Mouse (Mus musculus): ENCODE data around the gene Lpcat4. TPM values are rescaled to one million over a fixed set of nuclear protein-coding genes. Genes with fewer than 3 reads are reported as not detected.

Gene Lpcat4
- polyA plus RNA-seq (2015; fragmentation: Nextera tagmentation; extraction: Ambion mirVana), result 2.5 and 3.3 TPM in 2 replicates

DNA sequence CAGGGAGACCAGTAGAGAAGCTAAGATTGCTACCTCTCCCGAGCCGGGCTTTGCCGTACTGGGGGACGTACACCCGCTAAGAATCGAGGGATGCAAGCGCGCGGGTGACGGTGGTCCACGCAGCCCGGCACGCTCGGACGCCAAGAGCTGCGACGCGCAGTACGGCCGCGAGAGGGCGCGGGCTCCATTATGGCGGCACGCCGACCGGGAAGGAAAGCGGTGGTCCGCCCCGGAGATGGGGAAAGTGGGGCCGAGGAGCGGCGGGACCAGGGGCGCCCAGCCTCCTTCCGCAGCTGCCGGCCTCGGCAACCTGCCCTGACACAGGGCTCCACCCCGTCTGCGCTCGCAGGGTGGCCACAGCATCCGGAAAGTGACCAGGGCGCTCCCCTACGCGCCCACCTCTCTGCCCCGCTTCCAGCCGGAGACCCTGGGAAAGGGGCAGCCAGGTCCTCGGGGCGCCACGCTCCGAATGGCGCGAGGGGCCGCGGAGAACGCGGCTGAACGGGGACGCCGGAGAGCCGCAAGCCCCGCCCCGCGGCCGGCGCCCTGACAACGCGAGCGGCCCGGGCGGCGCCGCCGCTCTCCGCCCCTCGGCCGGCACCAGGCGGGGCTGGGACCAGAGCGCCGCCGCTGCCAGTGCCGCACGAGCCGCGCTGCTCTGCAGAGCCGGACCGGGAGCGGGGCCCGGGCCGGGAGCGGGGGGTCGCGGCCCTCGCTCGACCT is at the start of gene Lpcat4:
Gene Lpcat4, plus strand, starts transcription at position 257 of the 723 bp plus-strand sequence.
- Histone ChIP-seq H3K4me1 (replicated peaks) (peaks cover 22% of the 10 kb centered on the region), H3K27ac (replicated peaks) (peak within 1 kb of the TSS; percentile 81), H3K9me3 (replicated peaks) (no peaks in the 10 kb centered on the region), H3K4me2 (peak within 1 kb of the TSS; percentile 98), H3K36me3 (replicated peaks) (no peaks in the 10 kb centered on the region), H3K9ac (peak within 1 kb of the TSS; percentile 70), H3K4me3 (replicated peaks) (peak within 1 kb of the TSS; percentile 85), H3K27me3 (peaks cover 32% of the 10 kb centered on the region)
- under 1% methylated on average over 94 of the region's 94 CpGs for WGBS (ENCODE audit: insufficient replicate concordance)
- ATAC-seq (ENCODE audit: insufficient read depth), result peak; percentile 90

DNA sequence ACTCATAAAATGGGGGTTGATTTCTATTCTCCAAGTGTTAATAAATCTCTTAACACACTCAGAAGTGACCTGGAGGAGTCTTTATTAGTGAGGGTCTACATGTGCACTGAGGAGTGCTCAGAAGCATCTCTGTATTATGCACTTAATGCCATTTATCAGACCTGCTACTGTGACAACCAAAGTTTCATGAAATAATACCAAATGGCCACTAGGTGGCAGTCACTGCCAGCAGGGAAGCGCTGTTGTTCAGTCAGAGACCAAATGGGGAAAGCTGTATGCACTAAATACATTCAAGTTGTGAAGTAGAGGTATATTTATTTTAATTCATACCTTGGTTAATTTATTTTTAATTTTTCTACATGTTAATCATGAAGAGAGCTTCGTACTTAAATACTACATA is 42.4 kb upstream of the Lpcat4 start:
- H3K27ac ChIP-seq (replicated peaks), result no peak overlapping the region
- H3K4me1 ChIP-seq (replicated peaks), result no peaks in the 10 kb centered on the region
- H3K4me2 ChIP-seq, result no peak overlapping the region
- WGBS (ENCODE audit: insufficient replicate concordance), result 4% methylated on average over 2 of the region's 2 CpGs
- no peak overlapping the region for H3K9ac ChIP-seq
- no peaks in the 10 kb centered on the region for H3K9me3 ChIP-seq (replicated peaks)
- H3K4me3 ChIP-seq (replicated peaks), result no peak overlapping the region
- no peaks in the 10 kb centered on the region for H3K36me3 ChIP-seq (replicated peaks)
- no peak for ATAC-seq (ENCODE audit: insufficient read depth)
- H3K27me3 ChIP-seq, result no peaks in the 10 kb centered on the region

DNA sequence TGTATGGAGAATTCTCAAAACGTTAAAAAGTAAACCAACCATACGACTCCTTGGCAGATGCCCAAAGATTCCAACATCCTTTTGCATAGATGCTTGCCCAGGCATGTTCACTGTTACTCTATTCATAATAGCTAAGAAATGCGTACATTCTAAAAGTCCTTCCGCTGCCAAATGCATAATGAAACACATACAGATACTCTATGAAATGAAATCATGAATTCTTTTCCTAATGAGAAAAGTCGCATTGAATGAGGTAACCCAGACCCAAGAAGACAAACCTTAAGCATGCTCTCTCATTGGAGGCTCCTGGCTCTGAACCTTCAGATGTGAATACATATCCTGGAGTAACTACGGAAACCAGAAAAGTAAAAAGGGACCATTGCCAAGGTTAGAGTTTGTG is 36.2 kb upstream of the Lpcat4 start:
- Histone ChIP-seq H3K27me3 (no peaks in the 10 kb centered on the region), H3K36me3 (replicated peaks) (no peaks in the 10 kb centered on the region), H3K9me3 (replicated peaks) (no peaks in the 10 kb centered on the region), H3K9ac (no peak overlapping the region), H3K4me1 (replicated peaks) (no peaks in the 10 kb centered on the region), H3K4me2 (no peak overlapping the region), H3K4me3 (replicated peaks) (no peak overlapping the region), H3K27ac (replicated peaks) (no peak overlapping the region)
- 61% methylated on average over 6 of the region's 6 CpGs for WGBS (ENCODE audit: insufficient replicate concordance)
- no peak for ATAC-seq (ENCODE audit: insufficient read depth)

DNA sequence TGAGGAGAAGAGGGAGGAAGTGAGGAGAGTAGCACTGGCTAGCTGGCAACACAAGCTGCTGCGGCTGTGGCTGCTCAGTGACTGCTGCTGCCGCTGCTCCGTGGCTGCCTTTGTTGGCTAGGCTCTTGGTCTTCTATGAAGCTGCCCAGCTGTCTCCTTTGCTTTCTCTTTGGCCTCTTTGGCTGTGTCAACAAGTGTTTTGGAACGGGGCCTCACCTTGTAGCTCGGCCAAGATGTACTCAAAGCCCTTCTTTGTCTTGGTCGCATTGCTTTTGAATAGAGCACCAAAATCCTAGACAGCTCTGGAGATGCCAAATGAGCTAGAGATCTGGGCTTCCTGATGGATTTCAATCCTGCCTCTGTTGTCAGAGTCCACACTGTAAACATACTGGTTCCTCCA is 29.1 kb upstream of the Lpcat4 start:
- Histone ChIP-seq H3K4me1 (replicated peaks) (no peaks in the 10 kb centered on the region), H3K4me2 (no peak overlapping the region), H3K9ac (no peak overlapping the region), H3K27ac (replicated peaks) (no peak overlapping the region), H3K36me3 (replicated peaks) (no peaks in the 10 kb centered on the region), H3K27me3 (no peaks in the 10 kb centered on the region), H3K9me3 (replicated peaks) (no peaks in the 10 kb centered on the region), H3K4me3 (replicated peaks) (no peak overlapping the region)
- ATAC-seq (ENCODE audit: insufficient read depth), result no peak
- 51% methylated on average over 6 of the region's 6 CpGs for WGBS (ENCODE audit: insufficient replicate concordance)

DNA sequence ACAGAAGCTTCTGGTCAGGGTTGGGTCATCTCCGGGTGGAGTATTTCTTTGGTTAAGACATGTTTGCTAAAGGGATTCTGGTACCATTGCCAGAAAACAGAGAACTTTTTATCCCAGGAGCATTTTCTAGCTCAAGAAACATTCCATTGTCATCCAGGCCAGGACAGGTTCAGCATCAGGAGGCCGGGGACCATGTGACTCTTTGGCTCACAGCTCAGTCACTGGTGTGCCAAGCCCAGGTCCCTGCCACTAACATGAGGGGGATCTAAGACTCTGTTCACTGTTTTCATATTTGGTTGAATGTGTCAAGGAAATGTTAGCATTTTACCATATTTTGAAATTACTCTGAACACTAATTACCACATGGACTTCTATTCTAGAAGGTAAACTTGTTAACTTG is 28.6 kb upstream of the Lpcat4 start:
- H3K4me3 ChIP-seq (replicated peaks), result no peak overlapping the region
- H3K36me3 ChIP-seq (replicated peaks), result no peaks in the 10 kb centered on the region
- H3K4me2 ChIP-seq, result no peak overlapping the region
- H3K27me3 ChIP-seq, result no peaks in the 10 kb centered on the region
- H3K27ac ChIP-seq (replicated peaks), result no peak overlapping the region
- no peaks in the 10 kb centered on the region for H3K4me1 ChIP-seq (replicated peaks)
- H3K9me3 ChIP-seq (replicated peaks), result no peaks in the 10 kb centered on the region
- H3K9ac ChIP-seq, result no peak overlapping the region
- ATAC-seq (ENCODE audit: insufficient read depth), result no peak
- 70% methylated on average over 2 of the region's 2 CpGs for WGBS (ENCODE audit: insufficient replicate concordance)

DNA sequence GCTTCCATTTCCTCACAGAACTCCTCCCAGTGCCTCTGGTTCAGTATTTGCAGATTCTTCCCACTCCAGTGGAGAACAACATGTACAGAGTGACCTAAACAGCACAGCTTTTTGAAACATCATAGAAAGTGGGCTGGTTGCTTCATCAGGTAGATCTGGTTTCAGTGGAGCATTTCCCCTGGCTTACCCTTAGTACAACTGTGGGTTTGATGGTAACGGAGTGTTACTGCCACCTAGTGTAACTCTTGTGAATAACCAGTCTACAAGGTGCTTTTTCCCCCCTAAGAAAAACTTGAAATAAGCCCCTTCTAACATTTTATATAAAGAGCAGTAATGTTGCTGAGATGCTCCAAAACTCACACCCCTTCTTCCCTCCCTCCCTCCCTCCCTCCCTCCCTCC is 23.3 kb upstream of the Lpcat4 start:
- Histone ChIP-seq H3K9ac (no peak overlapping the region), H3K36me3 (replicated peaks) (no peaks in the 10 kb centered on the region), H3K27ac (replicated peaks) (no peak overlapping the region), H3K27me3 (no peaks in the 10 kb centered on the region), H3K4me3 (replicated peaks) (no peak overlapping the region), H3K9me3 (replicated peaks) (no peaks in the 10 kb centered on the region), H3K4me1 (replicated peaks) (no peaks in the 10 kb centered on the region), H3K4me2 (no peak overlapping the region)
- 11% methylated on average over 1 of the region's 1 CpGs for WGBS (ENCODE audit: insufficient replicate concordance)
- ATAC-seq (ENCODE audit: insufficient read depth), result no peak

DNA sequence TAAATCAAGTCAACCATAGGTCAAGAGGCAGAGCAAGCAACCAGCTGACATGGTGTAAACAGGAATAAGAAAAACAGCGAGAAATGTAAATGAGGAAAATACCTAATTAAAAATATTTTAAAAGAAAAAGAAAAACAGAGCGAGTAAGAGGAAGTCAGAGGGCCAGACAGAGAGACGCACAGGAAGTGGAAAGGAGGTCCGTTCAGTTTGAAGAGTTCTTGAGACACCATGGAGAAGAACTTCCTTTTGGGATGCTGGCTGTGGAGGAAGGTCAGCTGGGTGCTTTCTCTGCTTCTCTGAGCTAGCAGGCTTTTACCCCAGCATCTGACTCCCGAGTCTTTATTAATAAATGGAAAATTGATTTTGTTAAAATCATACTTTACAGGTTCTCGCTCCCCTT is 21.7 kb upstream of the Lpcat4 start:
- Histone ChIP-seq H3K36me3 (replicated peaks) (no peaks in the 10 kb centered on the region), H3K4me2 (no peak overlapping the region), H3K9ac (no peak overlapping the region), H3K4me3 (replicated peaks) (no peak overlapping the region), H3K4me1 (replicated peaks) (no peaks in the 10 kb centered on the region), H3K27me3 (no peaks in the 10 kb centered on the region), H3K27ac (replicated peaks) (no peak overlapping the region), H3K9me3 (replicated peaks) (no peaks in the 10 kb centered on the region)
- WGBS (ENCODE audit: insufficient replicate concordance), result 35% methylated on average over 6 of the region's 6 CpGs
- no peak for ATAC-seq (ENCODE audit: insufficient read depth)

DNA sequence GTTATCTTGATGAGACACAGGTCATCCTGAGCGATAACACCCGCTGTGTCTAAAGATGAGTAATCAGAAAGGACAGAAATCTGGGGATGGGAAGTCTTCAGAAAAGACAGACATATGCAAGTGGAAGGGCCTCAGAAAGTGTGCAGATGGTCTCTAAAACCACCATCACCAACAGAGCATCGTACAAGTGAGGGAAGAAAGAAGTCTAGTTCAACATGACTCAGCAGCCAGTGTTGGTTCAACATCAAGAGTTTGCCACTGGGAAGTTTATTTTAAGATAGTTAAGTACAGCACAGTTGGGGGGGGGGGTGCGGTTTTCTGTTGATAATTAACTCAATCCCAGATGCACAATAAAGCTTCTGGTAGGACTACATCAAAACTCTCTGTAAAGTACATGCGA is 18.4 kb upstream of the Lpcat4 start:
- Histone ChIP-seq H3K4me1 (replicated peaks) (no peaks in the 10 kb centered on the region), H3K9ac (no peak overlapping the region), H3K4me3 (replicated peaks) (no peak overlapping the region), H3K9me3 (replicated peaks) (no peaks in the 10 kb centered on the region), H3K27ac (replicated peaks) (no peak overlapping the region), H3K36me3 (replicated peaks) (no peaks in the 10 kb centered on the region), H3K4me2 (no peak overlapping the region), H3K27me3 (no peaks in the 10 kb centered on the region)
- 49% methylated on average over 5 of the region's 5 CpGs for WGBS (ENCODE audit: insufficient replicate concordance)
- ATAC-seq (ENCODE audit: insufficient read depth), result no peak

DNA sequence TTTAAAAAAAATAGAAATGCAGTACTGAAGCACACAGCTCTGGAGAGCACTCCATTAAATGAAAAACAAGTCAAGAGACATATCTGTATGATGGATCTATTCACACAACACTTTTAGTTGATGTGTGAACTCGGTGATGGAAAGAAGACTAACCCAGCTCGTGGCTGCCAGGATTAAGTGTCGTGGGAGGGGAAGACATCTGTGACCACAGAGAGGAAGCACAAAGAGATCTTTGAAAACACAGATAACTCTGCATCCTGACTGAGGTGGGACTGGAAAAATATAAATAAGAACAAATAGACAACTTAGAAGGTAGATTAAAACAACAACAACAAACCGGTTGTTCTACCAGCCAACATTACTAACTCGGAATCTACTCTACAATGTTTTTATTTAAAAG is 16.7 kb upstream of the Lpcat4 start:
- Histone ChIP-seq H3K4me2 (no peak overlapping the region), H3K4me1 (replicated peaks) (no peaks in the 10 kb centered on the region), H3K9me3 (replicated peaks) (no peaks in the 10 kb centered on the region), H3K27ac (replicated peaks) (no peak overlapping the region), H3K9ac (no peak overlapping the region), H3K27me3 (no peaks in the 10 kb centered on the region), H3K36me3 (replicated peaks) (no peaks in the 10 kb centered on the region), H3K4me3 (replicated peaks) (no peak overlapping the region)
- no peak for ATAC-seq (ENCODE audit: insufficient read depth)
- 21% methylated on average over 5 of the region's 5 CpGs for WGBS (ENCODE audit: insufficient replicate concordance)

DNA sequence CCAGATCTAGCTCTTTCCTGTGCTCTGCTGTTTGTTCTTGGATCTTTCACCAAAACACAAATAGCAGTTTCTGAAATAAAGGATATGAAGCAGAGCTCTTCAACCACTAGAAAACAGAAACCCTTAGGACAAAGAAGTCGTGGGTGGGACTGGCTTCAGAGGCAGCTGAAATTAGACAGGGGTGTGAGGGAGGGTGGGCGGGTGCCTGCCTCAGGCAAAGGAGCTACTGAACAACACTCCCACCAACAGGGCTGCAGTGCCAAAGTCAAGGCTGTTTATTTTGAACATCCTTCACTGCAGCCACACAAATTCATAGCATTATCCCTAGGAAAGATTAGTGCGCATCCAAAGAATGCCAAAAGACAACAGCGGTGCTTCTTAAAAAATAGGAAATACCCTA is 14.9 kb upstream of the Lpcat4 start:
- Histone ChIP-seq H3K9ac (no peak overlapping the region), H3K9me3 (replicated peaks) (no peaks in the 10 kb centered on the region), H3K36me3 (replicated peaks) (no peaks in the 10 kb centered on the region), H3K27me3 (no peaks in the 10 kb centered on the region), H3K4me1 (replicated peaks) (no peaks in the 10 kb centered on the region), H3K27ac (replicated peaks) (no peak overlapping the region), H3K4me2 (no peak overlapping the region), H3K4me3 (replicated peaks) (no peak overlapping the region)
- no peak for ATAC-seq (ENCODE audit: insufficient read depth)
- 55% methylated on average over 4 of the region's 4 CpGs for WGBS (ENCODE audit: insufficient replicate concordance)

DNA sequence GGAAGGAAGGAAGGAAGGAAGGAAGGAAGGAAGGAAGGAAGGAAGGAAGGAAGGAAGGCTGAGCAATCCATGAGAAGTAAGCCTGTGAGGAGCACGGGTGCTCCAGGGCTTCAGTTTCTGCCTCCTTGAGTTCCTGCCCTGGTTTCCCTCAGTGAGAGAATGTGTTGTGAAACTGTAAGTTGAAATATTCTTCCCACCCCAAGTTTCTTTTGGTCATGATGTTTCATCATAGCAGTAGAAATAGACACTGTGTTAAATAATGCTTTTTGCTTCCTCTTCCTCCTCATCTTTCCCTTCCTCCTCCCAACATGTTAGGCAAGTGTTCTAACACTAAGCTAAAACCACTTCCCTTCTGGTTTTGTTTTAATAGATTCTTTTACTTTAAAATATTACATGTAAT is 6.6 kb upstream of the Lpcat4 start:
- Histone ChIP-seq H3K27ac (replicated peaks) (no peak overlapping the region), H3K4me1 (replicated peaks) (no peaks in the 10 kb centered on the region), H3K9ac (no peak overlapping the region), H3K9me3 (replicated peaks) (no peaks in the 10 kb centered on the region), H3K4me2 (no peak overlapping the region), H3K27me3 (peaks cover under 1% of the 10 kb centered on the region; the same call in 1 of the 2 replicates), H3K4me3 (replicated peaks) (no peak overlapping the region), H3K36me3 (replicated peaks) (no peaks in the 10 kb centered on the region)
- WGBS (ENCODE audit: insufficient replicate concordance), result 19% methylated on average over 1 of the region's 1 CpGs
- ATAC-seq (ENCODE audit: insufficient read depth), result no peak

DNA sequence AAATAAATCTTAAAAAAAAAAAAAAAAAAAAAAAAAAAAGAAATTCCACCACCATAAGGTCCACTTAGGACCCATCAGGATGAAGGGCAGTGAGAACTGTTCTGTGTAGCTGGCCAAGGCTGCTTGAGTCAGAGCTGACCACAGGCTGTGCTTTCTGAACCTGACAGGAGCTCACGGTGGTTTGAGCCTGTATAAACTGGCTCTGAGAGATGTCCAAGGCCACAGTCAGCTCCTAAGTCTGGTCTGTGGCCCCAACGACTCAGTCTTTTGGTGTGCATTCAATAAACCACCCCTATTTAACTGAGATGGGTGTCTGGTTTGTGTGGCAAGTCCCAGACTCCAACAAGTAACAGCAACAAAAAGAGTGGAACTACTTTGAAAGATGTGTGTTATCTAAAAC is 2.6 kb upstream of the Lpcat4 start:
- Histone ChIP-seq H3K27me3 (peaks cover 32% of the 10 kb centered on the region), H3K4me3 (replicated peaks) (no peak overlapping the region), H3K4me2 (no peak overlapping the region), H3K9ac (no peak overlapping the region), H3K4me1 (replicated peaks) (peaks cover 22% of the 10 kb centered on the region), H3K36me3 (replicated peaks) (no peaks in the 10 kb centered on the region), H3K9me3 (replicated peaks) (no peaks in the 10 kb centered on the region), H3K27ac (replicated peaks) (no peak overlapping the region)
- 43% methylated on average over 2 of the region's 2 CpGs for WGBS (ENCODE audit: insufficient replicate concordance)
- no peak for ATAC-seq (ENCODE audit: insufficient read depth)

Measured in liver, embryonic 15.5 days (tissue).